19 mouse cellular contexts compared by ENCODE assay signal in genomic region chr8:125960037-125960436, GRCm38 (mm10). TPM values are rescaled to one million over a fixed set of nuclear protein-coding genes. Genes with fewer than 3 reads are reported as not detected.
DNase-seq lines count a peak whose midpoint lies in the region; ATAC-seq and TF ChIP-seq lines count a peak whose summit lies in the region.
"Had no signal": no experiment of that assay in that cellular context is flagged by ENCODE, and none has a peak within 500 bp of the region (broad histone marks: within the 10 kb centered on the region; RNA-seq: fewer than 3 reads in every experiment).

No protein-coding gene starts in this region.

- H3K4me2 ChIP-seq in liver, embryonic 12.5 days: no peak overlapping the region
- no peak overlapping the region for H3K4me2 ChIP-seq in midbrain, postnatal 0 days (ENCODE audit: low read depth, low read length, poor library complexity, severe bottlenecking)
- H3K4me2 ChIP-seq: embryonic facial prominence, embryonic 12.5 days; heart, embryonic 15.5 days; intestine, embryonic 15.5 days; limb, embryonic 15.5 days; neural tube, embryonic 12.5 days had no signal

- WGBS in liver, embryonic 12.5 days (ENCODE audit: insufficient replicate concordance): 60% methylated on average over 8 of the region's 8 CpGs
- 83% methylated on average over 8 of the region's 8 CpGs for WGBS in midbrain, postnatal 0 days

- peaks cover 35% of the 10 kb centered on the region for H3K27me3 ChIP-seq in liver, embryonic 12.5 days (replicated peaks)
- H3K27me3 ChIP-seq in midbrain, postnatal 0 days (ENCODE audit: insufficient read depth, low read length): peaks cover 7% of the 10 kb centered on the region; the same call in 1 of the 2 replicates
- H3K27me3 ChIP-seq: intestine, embryonic 15.5 days; neural tube, embryonic 12.5 days had no signal

- H3K9ac ChIP-seq in liver, embryonic 12.5 days: no peak overlapping the region
- H3K9ac ChIP-seq in midbrain, postnatal 0 days (replicated peaks; ENCODE audit: low read length, poor library complexity, severe bottlenecking): no peak overlapping the region
- H3K9ac ChIP-seq: embryonic facial prominence, embryonic 12.5 days; forebrain, postnatal 0 days; heart, embryonic 15.5 days; intestine, embryonic 15.5 days; limb, embryonic 15.5 days; liver, postnatal 0 days; neural tube, embryonic 12.5 days had no signal

- H3K9me3 ChIP-seq in liver, embryonic 12.5 days (replicated peaks): 0 out of 2 replicates have a peak, but pooled peaks cover 5% of the 10 kb centered on the region
- peaks cover 5% of the 10 kb centered on the region; the same call in 1 of the 2 replicates for H3K9me3 ChIP-seq in midbrain, postnatal 0 days (ENCODE audit: low read length)
- H3K9me3 ChIP-seq: intestine, embryonic 15.5 days; limb, embryonic 15.5 days had no signal

- no peaks in the 10 kb centered on the region for H3K4me1 ChIP-seq in liver, embryonic 12.5 days
- H3K4me1 ChIP-seq in midbrain, postnatal 0 days (ENCODE audit: insufficient read depth, low read length): no peaks in the 10 kb centered on the region; the same call in 1 of the 2 replicates

- no peak overlapping the region for H3K4me3 ChIP-seq in liver, embryonic 12.5 days
- no peak overlapping the region for H3K4me3 ChIP-seq in midbrain, postnatal 0 days (ENCODE audit: low read depth, low read length)
- H3K4me3 ChIP-seq: embryonic facial prominence, embryonic 12.5 days; heart, adult 2 months; heart, embryonic 15.5 days; intestine, embryonic 15.5 days; limb, embryonic 15.5 days; neural tube, embryonic 12.5 days had no signal

- DNase-seq in cerebellum, postnatal 4 days (ENCODE audit: low spot score in 2 of 2): no peak
- DNase-seq in 416B (ENCODE audit: low read depth): peak; percentile 9
- peak; percentile 66 for DNase-seq in cerebellum, adult 11 months
- DNase-seq in cerebellum, postnatal 14 days: peak; percentile 74 to 79
- no peak for DNase-seq in adrenal gland, adult 18-20 months (ENCODE audit: low spot score in 2 of 2)
- no peak for DNase-seq in midbrain, postnatal 0 days (ENCODE audit: low spot score)
- DNase-seq: heart, adult 2 months; liver, postnatal 0 days; thymus, postnatal 36 days had no signal

- no peak overlapping the region for H3K27ac ChIP-seq in liver, embryonic 12.5 days
- no peak overlapping the region for H3K27ac ChIP-seq in midbrain, postnatal 0 days (ENCODE audit: low read depth, low read length)
- H3K27ac ChIP-seq: embryonic facial prominence, embryonic 12.5 days; heart, adult 2 months; heart, embryonic 15.5 days; intestine, embryonic 15.5 days; kidney, postnatal 0 days; limb, embryonic 15.5 days; neural tube, embryonic 12.5 days had no signal

- no peak for TF ChIP-seq CTCF in midbrain, postnatal 0 days (IDR thresholded peaks at IDR 0.05)

- ATAC-seq in cerebellum, adult (ENCODE audit: insufficient number of reproducible peaks, low FRiP score, low TSS enrichment): peak; percentile 62; the same call in 1 of the 2 replicates
- no peak for ATAC-seq in liver, embryonic 12.5 days
- no peak for ATAC-seq in midbrain, postnatal 0 days (ENCODE audit: low FRiP score)
- ATAC-seq: intestine, embryonic 15.5 days; liver, postnatal 0 days had no signal

- H3K36me3 ChIP-seq in liver, embryonic 12.5 days: no peaks in the 10 kb centered on the region
- H3K36me3 ChIP-seq in midbrain, postnatal 0 days (ENCODE audit: insufficient read depth, low read length): no peaks in the 10 kb centered on the region
- H3K36me3 ChIP-seq: embryonic facial prominence, embryonic 12.5 days; heart, embryonic 15.5 days; intestine, embryonic 15.5 days; limb, embryonic 15.5 days; neural tube, embryonic 12.5 days had no signal

RNA-seq across cellular contexts. Expression of gene Kcnk1, which starts 34.9 kb away (rescaled TPM):
- polyA plus RNA-seq in liver, embryonic 12.5 days (2016; fragmentation: Nextera tagmentation; extraction: Ambion mirVana): 0.66 and 0.78 TPM in 2 replicates
- 10 to 100 TPM in 1 of 2 experiments, 1 to 10 TPM in 1; 1.4 to 11.9 TPM for total RNA-seq in adrenal gland, adult 18-20 months (2021)
- 35.7 and 52.1 TPM in 2 replicates for total RNA-seq in midbrain, postnatal 0 days (2014; rRNA removed)
- polyA plus RNA-seq in midbrain, postnatal 0 days (2015; fragmentation: Nextera tagmentation; extraction: Ambion mirVana): 24.1 and 25.1 TPM in 2 replicates
- total RNA-seq: common myeloid progenitor, adult 5-6 weeks had no signal

RNA-seq across cellular contexts. Expression of gene Map3k21, which starts 49.8 kb away (rescaled TPM):
- polyA plus RNA-seq in liver, embryonic 12.5 days (2016; fragmentation: Nextera tagmentation; extraction: Ambion mirVana): 0.02 and 0.07 TPM in 2 replicates
- total RNA-seq in adrenal gland, adult 18-20 months (2021): under 1 TPM; 0.22 to 0.96 TPM
- total RNA-seq in midbrain, postnatal 0 days (2014; rRNA removed): 2.8 and 3.5 TPM in 2 replicates
- polyA plus RNA-seq in midbrain, postnatal 0 days (2015; fragmentation: Nextera tagmentation; extraction: Ambion mirVana): 0.85 and 0.98 TPM in 2 replicates
- total RNA-seq: common myeloid progenitor, adult 5-6 weeks had no signal

Comparison
In these comparisons a context has a peak if more than half of its experiments do, and no peak if none do; other contexts are left out.
1. DNase-seq: peak in 416B (single experiment), cerebellum, adult 11 months (single experiment) and cerebellum, postnatal 14 days (2 of 2); none in cerebellum, postnatal 4 days (0 of 2), adrenal gland, adult 18-20 months (0 of 2) and midbrain, postnatal 0 days (single experiment).